Mouse (Mus musculus): ENCODE results near the gene Sh2d5.

DNA sequence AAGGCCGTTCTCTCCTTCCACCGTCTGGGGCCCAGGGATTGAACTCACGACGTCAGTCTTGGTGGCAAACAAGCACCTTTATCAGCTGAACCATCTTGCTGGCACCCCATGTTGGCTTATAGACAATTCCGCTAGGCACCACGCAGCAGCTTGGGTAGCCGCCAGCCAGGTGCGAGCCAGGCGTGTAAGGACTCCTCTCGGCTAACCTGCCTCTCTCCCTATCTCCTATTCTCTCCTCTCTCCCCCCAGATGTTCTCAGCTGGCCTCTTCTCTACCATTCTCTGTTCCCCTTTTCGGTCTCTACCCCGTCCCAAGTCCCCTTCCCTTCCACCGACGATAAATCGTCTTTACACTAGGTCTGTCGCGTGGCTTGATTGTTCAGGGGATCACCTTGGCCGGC lies 53.5 kb downstream of the Sh2d5 start:
- TF ChIP-seq CTCF (IDR thresholded peaks at IDR 0.05; ENCODE audit: extremely low read depth, insufficient read length, insufficient replicate concordance, low read depth, low read length) (no peak), POLR2A (IDR thresholded peaks at IDR 0.05; ENCODE audit: low read depth, low read length) (no peak)
